Mouse (Mus musculus): ENCODE data around the gene 2410015M20Rik. TPM values are rescaled to one million over a fixed set of nuclear protein-coding genes. Genes with fewer than 3 reads are reported as not detected.

The 2410015M20Rik gene
- total RNA-seq, 2 experiments from 2014 or later = 18.6 to 50.3 TPM

DNA sequence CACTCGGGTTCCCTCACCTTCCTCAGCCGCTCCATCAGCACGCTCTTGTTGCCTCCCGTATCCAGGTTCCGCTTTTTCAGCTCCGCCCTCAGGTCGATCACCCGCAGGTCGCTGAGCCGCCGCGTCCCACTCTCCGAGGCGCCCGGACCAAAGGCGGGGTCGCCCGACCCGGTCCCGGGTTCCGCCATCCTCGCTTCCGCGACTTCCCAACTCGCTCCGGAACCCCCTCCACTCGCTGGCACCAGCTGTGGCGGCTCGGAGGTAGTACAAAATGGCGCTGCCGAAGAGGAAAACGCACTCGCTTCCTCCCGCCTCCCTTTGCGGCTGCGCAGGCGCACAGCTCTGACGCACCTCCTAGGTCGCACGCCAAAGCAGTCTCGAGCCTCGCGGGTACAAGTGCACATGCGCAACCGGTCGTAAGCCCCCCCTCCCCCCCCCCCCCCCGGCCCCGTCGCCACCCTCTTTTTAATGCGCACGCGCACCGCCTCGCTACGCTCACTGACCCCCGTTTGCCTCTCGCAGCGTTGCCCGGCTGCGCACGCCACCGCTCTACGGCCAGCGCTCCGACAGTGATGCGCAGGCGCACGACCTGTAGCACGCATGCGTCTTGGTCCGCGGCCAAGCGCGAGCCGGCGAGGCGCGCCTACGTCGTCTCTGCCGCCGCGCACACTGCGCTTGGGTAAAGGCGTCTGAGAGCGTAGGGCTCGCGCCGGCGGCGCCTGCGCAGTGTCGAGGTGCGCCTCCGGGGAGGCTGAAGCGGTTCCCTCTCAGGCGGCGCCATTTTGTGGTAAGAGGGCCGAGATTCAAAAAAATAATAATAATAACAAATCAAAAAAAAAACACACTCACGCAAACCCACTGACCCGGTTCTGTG, 25.1 kb downstream of the 2410015M20Rik start, which contains the start of the genes Safb2 and Safb:
Gene Safb2, minus strand, starts transcription at position 329 of the 874 bp plus-strand sequence.
Gene Safb, plus strand, starts transcription at position 569 of the 874 bp plus-strand sequence.
- ATAC-seq (replicated peaks; ENCODE audit: low FRiP score, poor library complexity, severe bottlenecking) = peak; percentile 81

GRCm38 (mm10) chr17:56583611-56584256, 25.8 kb downstream of the 2410015M20Rik start:
- ATAC-seq (replicated peaks; ENCODE audit: low FRiP score, poor library complexity, severe bottlenecking) = peak; percentile 17; the same call in 1 of the 2 replicates

DNA sequence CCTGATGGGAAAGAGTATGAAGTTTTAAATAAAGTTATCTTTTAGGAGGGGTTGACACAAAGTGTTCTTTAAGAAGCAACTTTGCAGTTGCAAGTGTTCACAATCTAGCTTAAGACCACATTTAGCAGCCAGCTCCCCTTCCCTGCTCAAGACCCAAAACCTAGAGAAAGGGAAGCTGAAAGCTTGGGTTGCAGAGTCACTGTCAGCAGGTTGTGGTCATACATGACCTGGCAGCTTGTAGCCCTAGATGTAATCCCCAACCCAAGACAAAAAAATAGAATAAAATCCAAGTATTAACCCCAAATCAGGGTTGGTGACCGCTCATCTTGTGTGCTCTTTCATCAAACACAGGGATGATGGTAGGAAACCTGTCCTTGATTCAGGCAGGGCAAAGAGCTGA, 26.5 kb downstream of the 2410015M20Rik start:
- ATAC-seq (replicated peaks; ENCODE audit: low FRiP score, poor library complexity, severe bottlenecking) = no peak

DNA sequence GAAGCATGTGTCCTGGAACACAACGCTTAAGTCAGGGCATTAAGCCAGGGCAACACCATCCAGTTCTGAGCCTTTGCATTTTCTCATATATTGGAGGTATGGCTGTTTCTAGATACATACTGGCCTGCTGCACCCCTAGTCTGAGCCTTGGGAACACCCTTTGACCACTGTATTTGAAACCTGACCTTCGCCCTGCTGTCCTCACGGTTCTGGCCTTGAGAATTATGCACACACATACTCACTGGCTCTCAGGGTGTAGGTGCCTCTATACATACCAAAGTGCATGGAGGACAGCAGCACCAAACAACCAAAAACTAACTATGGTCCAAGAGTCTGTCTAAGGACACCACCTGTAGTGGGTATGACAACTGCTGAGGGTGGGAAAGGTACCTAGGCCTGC, 36.6 kb downstream of the 2410015M20Rik start:
- ATAC-seq (replicated peaks; ENCODE audit: low FRiP score, poor library complexity, severe bottlenecking) = no peak

GRCm38 (mm10) chr17:56572154-56572553, 37.4 kb downstream of the 2410015M20Rik start:
- no peak for ATAC-seq (replicated peaks; ENCODE audit: low FRiP score, poor library complexity, severe bottlenecking)

GRCm38 (mm10) chr17:56570287-56570686, 39.3 kb downstream of the 2410015M20Rik start:
- no peak for ATAC-seq (replicated peaks; ENCODE audit: low FRiP score, poor library complexity, severe bottlenecking)

DNA sequence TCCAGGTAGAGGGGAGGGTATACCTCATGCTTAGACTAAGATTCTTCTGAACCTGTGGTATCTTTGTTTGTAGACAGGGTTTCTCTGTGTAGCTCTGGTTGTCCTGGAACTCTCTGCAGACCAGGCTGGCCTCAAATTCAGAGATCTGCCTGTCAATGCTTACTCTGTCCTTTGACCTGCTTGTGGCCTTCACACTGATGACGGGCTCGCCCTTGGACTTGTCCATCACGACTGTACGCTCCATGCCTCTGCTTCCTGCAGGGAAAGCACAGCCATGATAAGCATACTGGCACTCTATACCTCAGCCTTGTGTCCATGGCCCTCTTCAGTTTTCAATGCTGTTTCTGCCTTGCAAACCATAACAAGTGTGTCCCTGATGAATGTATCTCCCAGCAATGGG, 42.2 kb downstream of the 2410015M20Rik start:
- no peak for ATAC-seq (replicated peaks; ENCODE audit: low FRiP score, poor library complexity, severe bottlenecking)

DNA sequence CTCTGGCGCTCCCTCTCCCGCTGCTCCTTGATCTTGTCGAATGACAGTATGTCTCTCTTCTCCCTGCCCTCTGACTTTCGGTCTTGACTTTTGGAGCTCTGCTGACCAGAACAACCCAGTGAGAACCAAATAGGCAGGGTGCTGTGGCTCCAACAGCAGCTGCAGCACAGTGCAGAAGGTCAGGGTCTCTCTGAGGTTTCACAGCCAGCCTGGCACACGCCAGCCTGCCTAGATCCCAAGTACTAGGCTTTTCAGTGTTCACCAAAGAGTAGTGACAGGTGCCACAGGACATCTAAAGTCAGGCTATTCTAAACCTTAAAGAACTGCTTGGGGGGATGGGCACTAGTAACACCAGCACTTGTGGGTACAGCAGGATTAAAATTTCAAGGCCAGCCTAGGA, 42.7 kb downstream of the 2410015M20Rik start:
- no peak for ATAC-seq (replicated peaks; ENCODE audit: low FRiP score, poor library complexity, severe bottlenecking)

- ATAC-seq (replicated peaks; ENCODE audit: low FRiP score, poor library complexity, severe bottlenecking) = no peak
These were observed 43.3 kb downstream of the 2410015M20Rik start for GRCm38 (mm10) chr17:56566293-56566692.

- ATAC-seq (replicated peaks; ENCODE audit: low FRiP score, poor library complexity, severe bottlenecking) = no peak
These were observed 47.7 kb downstream of the 2410015M20Rik start for GRCm38 (mm10) chr17:56561866-56562265.

DNA sequence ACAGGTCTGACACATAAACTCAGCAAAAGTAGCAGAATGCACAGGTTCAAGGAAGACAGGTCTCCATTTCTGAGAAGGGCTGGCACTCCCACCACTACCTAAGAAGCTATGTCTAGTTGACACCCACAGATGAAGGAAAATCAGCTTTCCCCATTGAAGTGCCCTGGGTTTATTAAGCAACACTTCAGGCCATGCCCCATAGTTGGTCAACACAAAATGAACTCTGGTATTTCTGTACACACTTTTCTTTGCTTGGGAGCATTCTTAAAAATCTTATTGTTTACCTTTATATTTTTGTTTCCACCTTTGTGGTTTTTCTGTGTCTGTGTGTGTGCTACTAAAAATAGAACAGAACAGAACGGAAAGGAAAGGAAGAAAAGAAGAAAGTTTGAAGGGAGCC, 49.4 kb downstream of the 2410015M20Rik start:
- ATAC-seq (replicated peaks; ENCODE audit: low FRiP score, poor library complexity, severe bottlenecking) = no peak

DNA sequence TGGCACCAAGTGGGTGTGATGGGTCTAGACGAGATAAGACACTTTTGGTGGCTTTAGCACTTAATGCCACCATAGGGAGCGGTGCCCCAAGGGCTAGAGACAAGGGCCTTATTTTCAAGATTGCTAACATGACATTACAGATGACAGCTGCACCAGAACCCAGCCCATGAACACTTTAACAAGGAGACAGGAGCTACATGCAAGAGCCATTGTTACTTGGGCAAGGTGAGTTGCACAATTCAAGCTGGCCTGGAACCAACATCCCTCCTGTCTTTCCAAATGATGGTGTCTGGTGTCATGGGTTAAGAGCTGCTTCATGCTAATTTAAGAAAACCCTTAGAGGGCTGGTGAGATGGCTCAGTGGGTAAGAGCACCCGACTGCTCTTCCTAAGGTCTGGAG, 50.2 kb downstream of the 2410015M20Rik start:
- ATAC-seq (replicated peaks; ENCODE audit: low FRiP score, poor library complexity, severe bottlenecking) = no peak

DNA sequence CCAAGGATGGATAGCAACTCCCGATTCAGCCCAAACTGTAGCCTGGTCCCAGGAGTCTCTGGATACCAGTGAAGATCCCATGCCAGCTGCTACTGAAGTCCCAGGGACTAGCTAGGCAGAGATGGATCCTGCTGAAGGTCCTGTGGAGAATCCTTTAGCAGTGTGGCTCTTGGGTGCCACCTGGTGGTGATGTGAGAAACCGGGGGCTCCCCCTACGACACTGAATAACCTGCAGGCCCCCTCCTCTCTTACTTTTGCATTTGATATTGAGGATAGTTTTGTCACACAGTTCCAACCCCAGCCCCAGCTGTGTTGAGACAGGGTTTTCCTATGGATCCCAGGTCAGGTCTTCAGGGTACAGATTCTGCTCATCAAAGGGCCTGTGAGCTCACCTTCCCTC, 51.1 kb downstream of the 2410015M20Rik start:
- peak; percentile 72 for ATAC-seq (replicated peaks; ENCODE audit: low FRiP score, poor library complexity, severe bottlenecking)

Other genes starting within 250 kb of the 2410015M20Rik start
- 4.8 and 7.3 TPM in 2 replicates for gene Ptprs, start 133.3 kb downstream of the 2410015M20Rik start, total RNA-seq (2015; ENCODE audit: low replicate concordance)
- 2.0 and 8.1 TPM in 2 replicates for gene Ptprs, start 133.3 kb downstream of the 2410015M20Rik start, total RNA-seq (2017; ENCODE audit: low replicate concordance)
- gene Znrf4, start 97.3 kb downstream of the 2410015M20Rik start, total RNA-seq (2015; ENCODE audit: low replicate concordance) = not detected in 2 replicates
- not detected in 2 replicates for gene Znrf4, start 97.3 kb downstream of the 2410015M20Rik start, total RNA-seq (2017; ENCODE audit: low replicate concordance)
- 1.5 and 2.5 TPM in 2 replicates for gene Gm20219, start 55.4 kb downstream of the 2410015M20Rik start, total RNA-seq (2015; ENCODE audit: low replicate concordance)
- 0.84 and 1.5 TPM in 2 replicates for gene Gm20219, start 55.4 kb downstream of the 2410015M20Rik start, total RNA-seq (2017; ENCODE audit: low replicate concordance)
- 71.9 and 87.0 TPM in 2 replicates for gene Safb2, start 25.2 kb downstream of the 2410015M20Rik start, total RNA-seq (2015; ENCODE audit: low replicate concordance)
- gene Safb2, start 25.2 kb downstream of the 2410015M20Rik start, total RNA-seq (2017; ENCODE audit: low replicate concordance) = 316 and 354 TPM in 2 replicates
- gene Safb, start 24.9 kb downstream of the 2410015M20Rik start, total RNA-seq (2015; ENCODE audit: low replicate concordance) = 36.9 and 61.2 TPM in 2 replicates
- gene Safb, start 24.9 kb downstream of the 2410015M20Rik start, total RNA-seq (2017; ENCODE audit: low replicate concordance) = 116 and 186 TPM in 2 replicates
- 298 and 319 TPM in 2 replicates for gene Rpl36, start 3.6 kb upstream of the 2410015M20Rik start, total RNA-seq (2015; ENCODE audit: low replicate concordance)
- gene Rpl36, start 3.6 kb upstream of the 2410015M20Rik start, total RNA-seq (2017; ENCODE audit: low replicate concordance) = 323 TPM in 2 replicates
- 4.2 and 5.0 TPM in 2 replicates for gene Lonp1, start 17.1 kb upstream of the 2410015M20Rik start, total RNA-seq (2015; ENCODE audit: low replicate concordance)
- gene Lonp1, start 17.1 kb upstream of the 2410015M20Rik start, total RNA-seq (2017; ENCODE audit: low replicate concordance) = 13.0 and 13.5 TPM in 2 replicates
- gene Catsperd, start 18.4 kb upstream of the 2410015M20Rik start, total RNA-seq (2015; ENCODE audit: low replicate concordance) = not detected in 2 replicates
- gene Catsperd, start 18.4 kb upstream of the 2410015M20Rik start, total RNA-seq (2017; ENCODE audit: low replicate concordance) = not detected in 2 replicates
- gene Ranbp3, start 63.5 kb upstream of the 2410015M20Rik start, total RNA-seq (2015; ENCODE audit: low replicate concordance) = 6.1 and 11.7 TPM in 2 replicates
- 18.0 and 25.0 TPM in 2 replicates for gene Ranbp3, start 63.5 kb upstream of the 2410015M20Rik start, total RNA-seq (2017; ENCODE audit: low replicate concordance)
- 17.7 and 29.7 TPM in 2 replicates for gene Ndufa11, start 108.0 kb upstream of the 2410015M20Rik start, total RNA-seq (2015; ENCODE audit: low replicate concordance)
- 21.3 and 29.1 TPM in 2 replicates for gene Ndufa11, start 108.0 kb upstream of the 2410015M20Rik start, total RNA-seq (2017; ENCODE audit: low replicate concordance)
- 0.38 and 1.0 TPM in 2 replicates for gene Vmac, start 108.3 kb upstream of the 2410015M20Rik start, total RNA-seq (2015; ENCODE audit: low replicate concordance)
- 1.4 and 8.3 TPM in 2 replicates for gene Vmac, start 108.3 kb upstream of the 2410015M20Rik start, total RNA-seq (2017; ENCODE audit: low replicate concordance)
- gene Nrtn, start 147.8 kb upstream of the 2410015M20Rik start, total RNA-seq (2015; ENCODE audit: low replicate concordance) = not detected in 2 replicates
- 0.51 TPM in 1 of 2 replicates, not detected in the other for gene Nrtn, start 147.8 kb upstream of the 2410015M20Rik start, total RNA-seq (2017; ENCODE audit: low replicate concordance)
- gene Dus3l, start 155.0 kb upstream of the 2410015M20Rik start, total RNA-seq (2015; ENCODE audit: low replicate concordance) = 0.84 and 5.6 TPM in 2 replicates
- 5.4 and 5.9 TPM in 2 replicates for gene Dus3l, start 155.0 kb upstream of the 2410015M20Rik start, total RNA-seq (2017; ENCODE audit: low replicate concordance)
- gene Prr22, start 160.5 kb upstream of the 2410015M20Rik start, total RNA-seq (2015; ENCODE audit: low replicate concordance) = not detected in 2 replicates
- gene Prr22, start 160.5 kb upstream of the 2410015M20Rik start, total RNA-seq (2017; ENCODE audit: low replicate concordance) = not detected in 2 replicates
- 21.5 and 25.7 TPM in 2 replicates for gene Rfx2, start 221.2 kb upstream of the 2410015M20Rik start, total RNA-seq (2015; ENCODE audit: low replicate concordance)
- gene Rfx2, start 221.2 kb upstream of the 2410015M20Rik start, total RNA-seq (2017; ENCODE audit: low replicate concordance) = 26.1 and 39.6 TPM in 2 replicates